Mouse (Mus musculus) hindbrain, embryonic 15.5 days (tissue): ENCODE measurements at regions not wholly inside any gene's neighbourhood (a gene's known extent, or its start where the extent isn't known, plus 50 kb on each side); places are given as distances from the start of the nearest gene placed in this dataset.

Experiments
- ATAC-seq: fragments of 200-750 bp; cut with Nextera tagmentation; 2 replicates; pipeline ENCODE4 v1.8.0; 2017; ENCODE audit warnings: low read depth, moderate number of reproducible peaks, moderate TSS enrichment; ENCODE audit not compliant: low FRiP score
- H3K27ac ChIP-seq: fragments of 300-500 bp; sonication (generic); replicated peaks from 2 replicates; pipeline ENCODE4 v1.5.1; 2015; ENCODE audit warnings: mild to moderate bottlenecking, inconsistent platforms
- H3K27me3 ChIP-seq: fragments of 300-500 bp; sonication (generic); 2 replicates; pipeline ENCODE4 v1.6.1; 2015; ENCODE audit warnings: control low read depth, inconsistent platforms
- H3K36me3 ChIP-seq: fragments of 300-500 bp; sonication (generic); 2 replicates; pipeline ENCODE4 v1.6.1; 2015; ENCODE audit warnings: control low read depth, inconsistent platforms
- H3K4me1 ChIP-seq: fragments of 300-500 bp; sonication (generic); replicated peaks from 2 replicates; pipeline ENCODE4 v1.6.1; 2015; ENCODE audit warnings: control low read depth, inconsistent platforms
- H3K4me2 ChIP-seq: fragments of 300-500 bp; sonication (generic); 2 replicates; pipeline ENCODE4 v1.6.1; 2015; ENCODE audit warnings: moderate library complexity, mild to moderate bottlenecking, inconsistent platforms
- H3K4me3 ChIP-seq: fragments of 300-500 bp; sonication (generic); 2 replicates; pipeline ENCODE4 v1.5.1; 2015; ENCODE audit warnings: mild to moderate bottlenecking, inconsistent platforms
- H3K9ac ChIP-seq: fragments of 300-500 bp; sonication (generic); 2 replicates; pipeline ENCODE4 v1.6.1; 2015; ENCODE audit warnings: inconsistent platforms
- H3K9me3 ChIP-seq: fragments of 300-500 bp; sonication (generic); 2 replicates; pipeline ENCODE4 v1.6.1; 2016; ENCODE audit warnings: control low read depth, inconsistent platforms
- WGBS: fragments of 180-500 bp; shearing (Covaris S2); methylation state at CpG from one replicate; pipeline ENCODE4 v1.1.7; 2015; 5-methylcytosine and 5-hydroxymethylcytosine counted together

DNA sequence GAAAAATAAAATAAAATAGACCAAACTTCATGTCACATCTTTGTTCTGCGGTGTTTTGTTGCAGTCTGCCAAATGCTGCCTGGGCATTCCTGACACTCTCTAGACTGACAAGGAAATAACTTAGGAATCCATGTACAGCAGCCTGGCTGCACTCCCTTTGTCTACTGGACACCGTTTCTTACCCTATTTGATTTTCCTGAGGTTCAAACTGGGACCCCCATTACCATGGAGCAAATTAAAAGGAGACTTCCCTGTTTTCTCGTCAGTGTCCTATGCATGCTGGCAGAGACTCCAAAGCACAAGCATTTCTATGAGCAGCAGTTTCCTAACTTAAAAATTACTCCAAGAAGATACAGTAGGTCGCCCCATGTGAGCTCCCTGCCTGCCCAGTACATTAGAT is 1470.1 kb upstream of the Slc10a2 start:
- H3K4me3 ChIP-seq, result no peak overlapping the region
- no peak overlapping the region for H3K4me2 ChIP-seq
- H3K4me1 ChIP-seq, result no peaks in the 10 kb centered on the region
- H3K27ac ChIP-seq, result no peak overlapping the region
- H3K9me3 ChIP-seq, result no peaks in the 10 kb centered on the region
- 55% methylated on average over 4 of the region's 4 CpGs for WGBS
- H3K27me3 ChIP-seq, result no peaks in the 10 kb centered on the region
- no peak overlapping the region for H3K9ac ChIP-seq
- no peak for ATAC-seq
- H3K36me3 ChIP-seq, result no peaks in the 10 kb centered on the region

- 95% methylated on average over 3 of the region's 3 CpGs for WGBS
- H3K4me1 ChIP-seq, result no peaks in the 10 kb centered on the region
- H3K9ac ChIP-seq, result no peak overlapping the region
- no peak overlapping the region for H3K4me3 ChIP-seq
- H3K27me3 ChIP-seq, result no peaks in the 10 kb centered on the region
- no peak for ATAC-seq
- no peaks in the 10 kb centered on the region for H3K9me3 ChIP-seq
- H3K4me2 ChIP-seq, result no peak overlapping the region
- H3K27ac ChIP-seq, result no peak overlapping the region
- no peaks in the 10 kb centered on the region for H3K36me3 ChIP-seq
Observed at GRCm38 (mm10) chr8:6573492-6573891, 1468.3 kb upstream of the Slc10a2 start.

DNA sequence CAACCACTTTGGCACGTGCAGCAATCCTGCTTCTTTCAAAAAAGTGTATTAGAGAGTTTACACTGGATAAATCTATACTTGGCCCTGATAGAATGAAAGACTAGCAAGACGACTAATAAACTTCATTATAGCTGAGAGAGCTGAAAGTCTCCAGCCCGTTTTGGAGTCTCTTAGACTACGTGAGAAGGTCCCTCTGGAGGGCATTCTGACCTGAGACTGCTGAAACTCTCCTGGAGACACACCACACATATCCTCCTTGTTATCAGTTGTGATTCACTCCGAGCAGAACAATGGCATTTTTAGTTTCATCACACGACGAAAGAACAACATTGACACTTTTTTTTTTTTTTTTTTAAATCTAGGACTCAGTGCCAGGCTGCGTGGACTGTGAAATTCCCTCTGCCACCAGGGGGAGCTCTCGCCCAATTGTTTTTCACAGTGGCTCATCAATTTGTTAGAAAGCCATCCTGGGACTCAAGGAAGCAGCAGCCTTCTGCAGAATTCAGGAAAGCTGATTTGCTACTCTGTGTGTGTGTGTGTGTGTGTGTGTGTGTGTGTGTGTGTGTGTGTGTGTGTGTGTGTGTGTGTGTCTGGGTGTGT is 1467.0 kb upstream of the Slc10a2 start:
- Histone ChIP-seq H3K4me3 (no peak overlapping the region), H3K36me3 (no peaks in the 10 kb centered on the region), H3K4me1 (no peaks in the 10 kb centered on the region), H3K9ac (no peak overlapping the region), H3K9me3 (no peaks in the 10 kb centered on the region), H3K4me2 (no peak overlapping the region), H3K27me3 (no peaks in the 10 kb centered on the region), H3K27ac (no peak overlapping the region)
- WGBS, result 32% methylated on average over 9 of the region's 9 CpGs
- ATAC-seq, result 0 out of 2 replicates have a peak, but pooled peaks have one; percentile 59

- no peak overlapping the region for H3K27ac ChIP-seq
- H3K9me3 ChIP-seq, result no peaks in the 10 kb centered on the region
- H3K4me1 ChIP-seq, result no peaks in the 10 kb centered on the region
- H3K4me3 ChIP-seq, result no peak overlapping the region
- no peak overlapping the region for H3K4me2 ChIP-seq
- H3K36me3 ChIP-seq, result no peaks in the 10 kb centered on the region
- H3K9ac ChIP-seq, result no peak overlapping the region
- ATAC-seq, result no peak
- H3K27me3 ChIP-seq, result no peaks in the 10 kb centered on the region
Observed at GRCm38 (mm10) chr8:6550965-6551364, 1445.8 kb upstream of the Slc10a2 start.

GRCm38 (mm10) chr8:6527171-6527570 is 1422.0 kb upstream of the Slc10a2 start:
- Histone ChIP-seq H3K27ac (no peak overlapping the region), H3K4me3 (no peak overlapping the region), H3K9ac (no peak overlapping the region), H3K9me3 (no peaks in the 10 kb centered on the region), H3K4me2 (no peak overlapping the region), H3K4me1 (no peaks in the 10 kb centered on the region), H3K27me3 (no peaks in the 10 kb centered on the region), H3K36me3 (no peaks in the 10 kb centered on the region)
- 6% methylated on average over 5 of the region's 5 CpGs for WGBS
- ATAC-seq, result no peak

DNA sequence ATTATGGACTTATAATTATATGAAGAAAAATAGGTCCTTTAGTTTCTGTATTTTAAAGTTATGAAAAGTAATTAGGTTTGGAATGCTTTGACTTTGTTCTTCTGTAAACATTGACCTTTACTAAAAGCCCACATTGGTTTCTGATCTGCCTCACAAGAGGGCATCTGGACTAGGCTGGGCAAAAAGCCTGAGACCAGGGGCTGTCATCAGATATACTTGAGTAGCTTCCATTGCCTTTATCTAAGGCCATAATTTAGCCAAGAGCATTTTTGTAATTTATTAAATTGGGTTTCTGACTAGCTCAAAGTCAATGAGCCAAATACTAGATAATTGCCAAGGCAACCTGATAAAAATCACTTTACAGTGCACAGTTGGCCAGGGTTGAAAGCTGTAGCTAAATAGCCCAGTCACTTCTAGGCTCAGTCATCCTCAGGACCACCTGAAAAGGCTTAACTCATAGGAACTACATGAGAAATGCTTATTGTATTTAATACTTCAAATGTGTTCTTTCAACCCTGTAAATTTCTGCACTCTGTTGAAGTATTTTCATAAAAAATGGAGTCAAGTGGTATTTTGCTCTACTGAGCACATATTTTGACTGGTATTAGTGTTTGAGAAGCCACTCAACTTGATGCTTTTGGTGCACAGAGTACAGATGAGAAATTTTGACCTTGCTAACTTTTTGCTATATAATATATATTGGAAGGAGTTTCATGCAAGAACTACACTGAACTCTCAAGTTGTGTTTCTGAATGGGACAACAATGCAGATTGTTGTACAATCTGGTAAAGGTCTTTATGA is 1410.9 kb upstream of the Slc10a2 start:
- Histone ChIP-seq H3K9me3 (no peaks in the 10 kb centered on the region), H3K4me3 (no peak overlapping the region), H3K9ac (no peak overlapping the region), H3K36me3 (no peaks in the 10 kb centered on the region), H3K4me2 (no peak overlapping the region), H3K27ac (no peak overlapping the region), H3K27me3 (no peaks in the 10 kb centered on the region), H3K4me1 (no peaks in the 10 kb centered on the region)
- ATAC-seq, result no peak

- Histone ChIP-seq H3K36me3 (no peaks in the 10 kb centered on the region), H3K27me3 (no peaks in the 10 kb centered on the region), H3K4me2 (no peak overlapping the region), H3K4me1 (no peaks in the 10 kb centered on the region), H3K9ac (no peak overlapping the region), H3K4me3 (no peak overlapping the region), H3K9me3 (no peaks in the 10 kb centered on the region), H3K27ac (no peak overlapping the region)
- ATAC-seq, result no peak
- 48% methylated on average over 1 of the region's 1 CpGs for WGBS
Observed at GRCm38 (mm10) chr8:6492453-6492852, 1387.3 kb upstream of the Slc10a2 start.

DNA sequence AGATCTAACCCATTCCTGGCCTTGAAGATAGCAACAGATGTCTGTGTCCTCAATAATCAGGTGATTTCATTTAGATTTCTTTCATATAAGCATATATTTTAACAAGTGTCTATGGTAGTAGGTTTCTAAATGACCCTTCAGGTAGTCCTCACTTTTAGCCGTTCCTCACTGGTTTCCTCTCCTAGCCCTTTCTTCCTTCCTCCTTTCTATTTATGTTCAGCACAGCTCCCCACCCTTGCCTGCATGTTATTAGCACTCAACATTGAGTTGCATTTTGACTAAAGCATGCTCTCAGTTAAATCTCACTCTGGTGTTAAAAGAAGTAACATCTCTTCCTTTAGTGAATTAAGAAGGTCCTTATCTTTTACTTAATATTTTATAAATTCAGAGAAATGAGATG is 1376.8 kb upstream of the Slc10a2 start:
- Histone ChIP-seq H3K27me3 (no peaks in the 10 kb centered on the region), H3K4me1 (no peaks in the 10 kb centered on the region), H3K4me3 (no peak overlapping the region), H3K4me2 (no peak overlapping the region), H3K27ac (no peak overlapping the region), H3K36me3 (no peaks in the 10 kb centered on the region), H3K9me3 (no peaks in the 10 kb centered on the region), H3K9ac (no peak overlapping the region)
- 92% methylated on average over 1 of the region's 1 CpGs for WGBS
- no peak for ATAC-seq

DNA sequence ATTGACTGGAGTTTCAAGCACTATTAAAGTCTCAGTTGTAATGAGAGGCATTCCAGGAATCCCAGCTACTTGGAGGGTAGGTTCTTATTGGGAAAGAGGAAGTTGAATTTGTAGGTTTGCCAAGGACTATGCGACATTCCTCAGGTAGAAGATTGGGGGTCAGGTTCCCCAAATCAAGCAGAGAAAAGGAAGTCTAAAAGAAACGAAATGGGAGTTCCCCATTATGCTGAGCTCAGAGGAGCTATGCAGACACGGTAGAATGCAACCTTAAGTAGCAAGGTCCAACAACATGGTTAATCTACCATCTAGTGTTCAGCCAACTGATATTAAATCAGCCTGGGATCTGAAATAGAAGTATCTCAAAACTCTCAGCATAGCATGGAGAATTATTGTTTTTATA is 1365.9 kb upstream of the Slc10a2 start:
- Histone ChIP-seq H3K27ac (no peak overlapping the region), H3K9ac (no peak overlapping the region), H3K4me3 (no peak overlapping the region), H3K4me1 (no peaks in the 10 kb centered on the region), H3K4me2 (no peak overlapping the region), H3K27me3 (no peaks in the 10 kb centered on the region), H3K36me3 (no peaks in the 10 kb centered on the region), H3K9me3 (no peaks in the 10 kb centered on the region)
- ATAC-seq, result no peak
- WGBS, result 83% methylated on average over 3 of the region's 3 CpGs

DNA sequence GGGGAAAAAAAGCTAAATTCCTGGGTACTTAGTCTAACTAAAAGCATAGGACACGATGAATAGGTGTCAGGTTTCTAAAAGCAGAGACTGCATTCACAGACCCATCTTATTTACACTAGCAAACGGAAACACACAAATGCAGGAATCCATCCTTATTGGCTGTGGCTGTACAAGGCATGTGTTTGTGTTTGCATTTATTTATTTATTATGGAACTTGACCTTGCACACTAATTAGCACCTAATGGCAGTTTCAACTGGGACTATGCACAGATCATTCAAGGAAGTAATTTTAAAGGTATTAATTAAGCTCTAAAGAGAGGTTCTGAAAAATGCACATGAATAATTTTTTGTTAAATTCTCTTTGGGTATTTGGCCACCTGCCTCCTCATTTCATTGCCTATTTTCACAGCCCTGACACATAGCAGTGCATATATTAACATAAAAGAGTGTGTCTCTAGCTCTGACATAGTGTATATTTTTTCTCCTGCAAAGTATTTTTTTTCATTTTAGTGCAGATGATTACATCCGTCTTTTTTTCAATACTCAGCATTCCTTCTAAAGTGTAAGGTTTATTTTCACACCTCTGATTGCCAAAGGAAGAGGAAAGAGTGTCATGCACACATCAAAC is 1351.5 kb upstream of the Slc10a2 start:
- Histone ChIP-seq H3K4me1 (no peaks in the 10 kb centered on the region), H3K27me3 (no peaks in the 10 kb centered on the region), H3K9ac (no peak overlapping the region), H3K4me3 (no peak overlapping the region), H3K27ac (no peak overlapping the region), H3K9me3 (no peaks in the 10 kb centered on the region), H3K36me3 (no peaks in the 10 kb centered on the region), H3K4me2 (no peak overlapping the region)
- 51% methylated on average over 3 of the region's 3 CpGs for WGBS
- ATAC-seq, result no peak

DNA sequence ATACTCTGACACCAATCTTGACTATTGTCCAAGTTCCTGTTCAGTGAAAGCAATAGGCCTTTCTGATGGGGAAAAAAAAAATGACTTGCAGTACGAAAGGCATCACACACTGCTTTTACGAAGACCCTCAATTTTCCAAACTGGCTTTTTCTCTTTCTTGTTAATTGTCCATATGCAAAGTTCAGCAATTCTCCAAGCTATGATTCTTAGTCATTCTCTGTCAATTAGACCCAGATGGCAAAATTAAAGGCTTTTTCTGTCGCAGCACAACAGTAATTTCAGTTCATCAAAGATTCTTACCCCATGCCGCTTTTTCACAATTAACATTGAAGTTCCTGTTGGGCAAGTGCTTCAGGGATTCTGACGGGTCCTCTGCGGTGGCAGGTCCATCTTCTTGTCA is 1343.2 kb upstream of the Slc10a2 start:
- no peak overlapping the region for H3K4me2 ChIP-seq
- no peaks in the 10 kb centered on the region for H3K9me3 ChIP-seq
- H3K9ac ChIP-seq, result no peak overlapping the region
- H3K4me3 ChIP-seq, result no peak overlapping the region
- WGBS, result 45% methylated on average over 6 of the region's 6 CpGs
- no peaks in the 10 kb centered on the region for H3K36me3 ChIP-seq
- no peak for ATAC-seq
- no peaks in the 10 kb centered on the region for H3K4me1 ChIP-seq
- H3K27me3 ChIP-seq, result no peaks in the 10 kb centered on the region
- no peak overlapping the region for H3K27ac ChIP-seq

DNA sequence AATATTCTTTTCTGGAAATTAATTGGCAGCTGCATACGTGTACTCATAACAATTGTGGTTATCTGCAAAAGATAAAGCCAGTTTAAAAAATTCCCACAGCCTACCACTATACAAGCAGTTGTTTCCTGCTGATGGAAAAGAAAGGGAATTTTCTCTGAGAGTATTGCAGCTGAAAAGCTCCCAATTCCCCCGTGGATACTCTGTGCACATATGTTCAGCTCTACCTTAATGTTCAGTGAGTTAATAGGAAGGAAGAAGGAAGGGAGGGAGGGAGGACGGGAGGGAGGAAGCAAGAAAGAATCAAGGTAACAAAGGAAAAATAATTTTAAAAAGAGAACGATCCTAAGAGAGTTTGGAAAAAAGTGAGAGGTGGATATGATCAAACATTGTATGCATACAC is 1333.9 kb upstream of the Slc10a2 start:
- Histone ChIP-seq H3K27me3 (no peaks in the 10 kb centered on the region), H3K4me3 (no peak overlapping the region), H3K9me3 (no peaks in the 10 kb centered on the region), H3K9ac (no peak overlapping the region), H3K4me1 (no peaks in the 10 kb centered on the region), H3K36me3 (no peaks in the 10 kb centered on the region), H3K27ac (no peak overlapping the region), H3K4me2 (no peak overlapping the region)
- WGBS, result 48% methylated on average over 4 of the region's 4 CpGs
- no peak for ATAC-seq
